Mouse (Mus musculus): ENCODE results near the gene Srcin1.

Srcin1 gene

DNA sequence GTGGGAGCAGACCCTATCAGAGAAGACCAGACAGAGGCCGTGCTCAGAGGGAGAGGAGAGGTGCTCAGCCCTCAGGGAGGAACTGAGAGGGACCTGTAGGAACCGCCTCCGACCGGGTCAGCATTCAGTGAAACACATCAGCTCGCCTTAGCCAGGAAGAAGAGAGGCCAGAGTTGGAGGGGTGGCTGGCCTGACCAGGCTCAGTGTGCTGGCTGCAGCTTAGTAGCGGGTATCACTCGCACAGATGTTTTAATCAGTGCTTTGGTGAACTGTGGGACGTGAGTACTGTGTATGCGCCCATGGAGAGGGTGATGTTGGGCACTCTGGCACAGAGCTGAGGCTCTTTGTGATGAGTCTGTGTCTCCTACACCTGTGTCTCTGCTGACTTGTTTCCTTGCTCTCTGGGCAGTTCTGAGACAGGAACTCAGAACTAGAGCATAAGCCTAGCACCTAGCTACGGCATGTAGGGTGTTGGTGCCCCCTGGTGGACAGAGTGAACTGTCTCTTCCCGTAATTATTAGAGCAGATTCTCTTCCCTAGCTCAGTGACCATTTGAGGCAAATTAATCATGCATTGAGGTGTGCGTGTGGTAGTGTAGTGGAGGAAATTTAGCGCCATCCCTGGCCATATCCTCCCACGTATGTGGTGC lies 107.2 kb downstream of the Srcin1 start:
- DNase-seq (ENCODE audit: low read depth, low spot score) = peak; percentile 83

DNA sequence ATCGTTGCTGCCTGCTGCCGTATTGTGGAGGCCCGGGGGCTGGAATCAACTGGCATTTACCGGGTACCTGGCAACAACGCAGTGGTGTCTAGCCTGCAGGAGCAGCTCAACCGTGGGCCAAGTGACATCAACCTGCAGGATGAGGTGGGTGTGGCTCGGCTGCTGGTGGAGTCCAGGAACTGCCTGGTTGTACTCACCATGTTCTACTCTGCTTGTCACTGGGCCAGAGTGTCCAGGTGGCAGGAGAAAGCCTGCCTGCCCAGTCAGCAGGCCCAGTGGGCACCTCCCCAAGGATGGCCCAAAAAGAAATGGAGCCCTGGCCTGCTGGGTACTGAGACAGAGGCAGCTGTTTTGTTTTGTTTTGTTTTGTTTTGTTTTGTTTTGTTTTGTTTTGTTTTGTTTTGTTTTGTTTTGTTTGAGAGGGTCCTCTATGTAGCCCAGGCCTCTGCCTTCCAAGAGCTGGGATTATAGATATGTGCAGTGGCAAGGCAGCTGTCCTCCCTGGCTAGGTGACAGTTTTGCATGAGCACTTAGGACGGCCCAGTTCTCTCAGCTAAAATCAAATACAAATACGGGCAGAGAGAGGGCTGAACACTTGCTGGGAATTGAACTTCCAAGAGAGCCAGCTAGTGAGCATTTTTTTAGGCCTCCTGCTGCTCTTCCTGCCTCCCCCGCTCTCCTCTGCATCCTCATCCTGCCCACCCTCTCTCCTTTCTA lies 109.4 kb downstream of the Srcin1 start:
- no peak for DNase-seq (ENCODE audit: low read depth, low spot score)

DNA sequence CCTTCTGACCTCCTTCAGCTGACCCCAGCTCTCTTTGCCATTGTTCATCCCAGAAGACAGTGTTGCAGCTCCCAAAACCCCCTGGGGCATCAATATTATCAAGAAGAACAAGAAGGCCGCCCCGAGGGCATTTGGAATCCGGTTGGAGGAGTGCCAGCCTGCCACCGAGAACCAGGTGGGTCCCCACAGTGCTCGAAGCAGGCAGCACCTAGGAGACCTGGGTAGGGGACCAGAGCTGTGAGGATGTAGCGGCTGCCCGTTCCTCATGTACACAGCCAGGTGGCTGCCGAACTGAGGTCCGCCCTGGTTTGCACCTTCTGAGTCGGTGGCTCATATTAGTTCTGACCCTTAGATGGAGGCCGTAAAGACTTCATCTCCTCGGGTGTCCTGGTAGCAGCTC lies 110.0 kb downstream of the Srcin1 start:
- no peak for DNase-seq (ENCODE audit: low read depth, low spot score)

DNA sequence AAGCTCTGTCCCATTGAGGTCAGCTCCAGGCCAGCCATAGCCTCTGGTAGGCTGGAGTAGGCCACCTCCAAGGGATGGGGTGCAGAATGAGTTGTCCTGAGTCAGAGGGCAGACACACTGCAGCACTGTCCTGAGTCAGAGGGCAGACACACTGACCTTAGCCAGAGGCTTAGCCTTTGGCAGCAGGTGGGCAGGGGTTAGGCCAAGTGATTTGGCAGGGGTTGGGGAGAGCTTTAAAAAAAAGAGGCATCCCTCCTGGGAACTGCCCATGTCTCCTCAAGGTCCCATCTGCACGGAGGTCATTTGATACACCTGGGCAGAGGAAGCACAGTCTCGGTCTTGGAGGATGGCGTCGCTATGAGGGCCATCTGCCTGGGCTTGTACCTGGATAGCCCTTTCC lies 112.0 kb downstream of the Srcin1 start:
- DNase-seq (ENCODE audit: low read depth, low spot score) = no peak

DNA sequence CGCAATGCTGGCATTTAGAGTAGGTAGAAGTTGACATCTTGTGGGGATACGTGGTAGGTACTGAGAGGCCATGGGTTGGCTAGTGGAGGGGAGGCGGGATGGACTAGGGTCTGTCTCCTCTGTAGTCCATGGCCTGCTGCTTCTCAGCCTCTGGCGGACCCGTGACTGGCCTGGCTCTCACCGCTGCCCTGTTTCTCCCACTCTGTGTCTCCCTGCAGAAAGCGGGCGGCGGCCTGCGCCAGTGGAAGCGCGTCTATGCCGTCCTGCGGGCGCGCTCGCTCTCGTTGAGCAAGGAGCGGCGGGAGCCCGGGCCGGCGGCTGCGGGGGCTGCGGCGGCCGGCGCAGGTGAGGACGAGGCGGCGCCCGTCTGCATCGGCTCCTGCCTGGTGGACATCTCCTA lies 112.8 kb downstream of the Srcin1 start:
- DNase-seq (ENCODE audit: low read depth, low spot score) = no peak

DNA sequence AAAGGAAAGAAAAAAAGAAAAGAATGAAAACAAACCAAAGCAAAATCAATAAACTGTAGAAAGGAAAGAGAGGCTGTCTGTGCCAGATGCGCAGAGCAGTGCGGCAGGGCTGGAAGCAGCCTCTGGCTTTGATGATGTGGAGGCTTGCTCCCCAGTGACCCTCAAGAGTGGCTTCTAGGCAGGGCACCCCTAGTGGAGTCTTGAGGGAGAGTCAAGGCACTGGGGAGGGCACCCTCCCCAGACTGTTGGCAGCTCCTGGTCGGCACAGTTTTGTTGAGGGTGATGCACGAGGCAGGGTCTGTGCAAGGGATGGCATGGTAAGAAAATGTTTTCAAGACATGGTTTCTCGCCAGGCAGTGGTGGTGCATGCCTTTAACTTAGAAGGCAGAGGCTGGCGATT lies 113.4 kb downstream of the Srcin1 start:
- DNase-seq (ENCODE audit: low read depth, low spot score) = no peak

DNA sequence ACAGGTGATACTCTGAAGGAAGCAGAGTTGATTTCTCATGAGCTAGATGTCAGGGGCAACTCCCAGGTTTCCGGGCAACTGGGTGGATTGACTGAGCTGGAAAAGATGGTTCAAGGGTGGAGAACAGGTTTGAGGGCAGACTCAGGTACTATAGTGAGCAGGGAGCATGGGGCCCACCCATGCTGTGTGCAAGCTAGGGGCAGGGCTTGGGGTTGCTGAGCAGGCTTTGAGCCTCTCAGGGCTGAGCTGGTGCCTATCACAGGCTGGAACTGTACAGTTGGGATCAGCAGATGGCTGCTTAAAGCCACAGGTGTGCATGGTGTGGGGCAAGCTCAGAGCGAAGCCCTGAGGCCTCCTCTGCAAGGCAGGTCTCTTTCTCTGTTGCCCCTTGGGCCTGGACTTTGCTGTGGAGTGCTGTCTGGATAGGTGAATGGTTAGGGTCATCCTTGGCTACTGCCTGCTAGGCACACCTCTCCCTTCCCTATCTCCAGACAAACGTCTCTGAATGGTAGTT lies 114.6 kb downstream of the Srcin1 start:
- DNase-seq (ENCODE audit: low read depth, low spot score) = no peak

Data from WW6 (cell line).